Mouse (Mus musculus) limb, embryonic 15.5 days (tissue): ENCODE results near the gene Frmd7. TPM values are rescaled to one million over a fixed set of nuclear protein-coding genes. Genes with fewer than 3 reads are reported as not detected.

ENCODE experiments used
- ATAC-seq: fragments of 200-750 bp; cut with Nextera tagmentation; 2 replicates; pipeline ENCODE4 v1.8.0; 2017; ENCODE audit warnings: low read depth, moderate TSS enrichment; ENCODE audit not compliant: insufficient number of reproducible peaks, low FRiP score, low TSS enrichment
- H3K27ac ChIP-seq: fragments of 300-500 bp; sonication (generic); 2 replicates; pipeline ENCODE4 v1.5.1; 2015; ENCODE audit warnings: moderate library complexity, mild to moderate bottlenecking, inconsistent platforms
- H3K27me3 ChIP-seq: fragments of 300-500 bp; sonication (generic); 2 replicates; pipeline ENCODE4 v1.6.1; 2015; ENCODE audit warnings: inconsistent platforms
- H3K36me3 ChIP-seq: fragments of 300-500 bp; sonication (generic); 2 replicates; pipeline ENCODE4 v1.6.1; 2015; ENCODE audit warnings: inconsistent platforms
- H3K4me1 ChIP-seq: fragments of 300-500 bp; sonication (generic); 2 replicates; pipeline ENCODE4 v1.6.1; 2015; ENCODE audit warnings: inconsistent platforms
- H3K4me2 ChIP-seq: fragments of 300-500 bp; sonication (generic); 2 replicates; pipeline ENCODE4 v1.6.1; 2015; ENCODE audit warnings: mild to moderate bottlenecking, inconsistent platforms
- H3K4me3 ChIP-seq: fragments of 300-500 bp; sonication (generic); 2 replicates; pipeline ENCODE4 v1.5.1; 2015; ENCODE audit warnings: mild to moderate bottlenecking, inconsistent platforms
- H3K9ac ChIP-seq: fragments of 300-500 bp; sonication (generic); 2 replicates; pipeline ENCODE4 v1.6.1; 2015; ENCODE audit warnings: inconsistent platforms
- H3K9me3 ChIP-seq: fragments of 300-500 bp; sonication (generic); 2 replicates; pipeline ENCODE4 v1.6.1; 2016; ENCODE audit warnings: inconsistent platforms
- WGBS: fragments of 180-500 bp; shearing (Covaris S2); methylation state at CpG from one replicate; pipeline ENCODE4 v1.1.7; 2015; 5-methylcytosine and 5-hydroxymethylcytosine counted together
- polyA plus RNA-seq: library from polyadenylated mRNA; unstranded; fragments of >200 nt; fragmentation: Nextera tagmentation; extraction: Ambion mirVana; gene quantifications from 2 replicates; pipeline ENCODE4 v1.2.1, GENCODE M21; 2015

Gene Frmd7
- 0.12 TPM in 1 of 2 replicates, not detected in the other for polyA plus RNA-seq

- no peak within 1 kb of the TSS for H3K9ac ChIP-seq
- no peak for ATAC-seq
- H3K4me1 ChIP-seq = no peaks in the 10 kb centered on the region
- no peak within 1 kb of the TSS for H3K4me3 ChIP-seq
- no peaks in the 10 kb centered on the region for H3K36me3 ChIP-seq
- 66% methylated on average over 14 of the region's 14 CpGs for WGBS
- H3K4me2 ChIP-seq = no peak within 1 kb of the TSS
- H3K9me3 ChIP-seq = no peaks in the 10 kb centered on the region
- H3K27me3 ChIP-seq = no peaks in the 10 kb centered on the region
- H3K27ac ChIP-seq = no peak within 1 kb of the TSS
Observed at GRCm38 (mm10) chrX:50942610-50943009, at the start of gene Frmd7. Frmd7 (minus strand) TSS chrX:50942710.

- H3K4me1 ChIP-seq = no peaks in the 10 kb centered on the region
- ATAC-seq = no peak
- WGBS = 80% methylated on average over 5 of the region's 5 CpGs
Observed at GRCm38 (mm10) chrX:50991324-50991723, 48.8 kb upstream of the Frmd7 start.

GRCm38 (mm10) chrX:50989940-50990339, 47.4 kb upstream of the Frmd7 start:
- Histone ChIP-seq H3K4me2 (no peak overlapping the region), H3K4me3 (no peak overlapping the region), H3K27ac (no peak overlapping the region), H3K4me1 (no peaks in the 10 kb centered on the region), H3K9ac (no peak overlapping the region), H3K9me3 (no peaks in the 10 kb centered on the region), H3K36me3 (no peaks in the 10 kb centered on the region), H3K27me3 (no peaks in the 10 kb centered on the region)
- WGBS = 85% methylated on average over 6 of the region's 6 CpGs
- no peak for ATAC-seq

More at GRCm38 (mm10) chrX:50991324-50991723, 48.8 kb upstream of the Frmd7 start:
- H3K4me2 ChIP-seq = no peak overlapping the region
- H3K27ac ChIP-seq = 0 out of 2 replicates have a peak overlapping the region, but pooled peaks have one; percentile 22
- no peak overlapping the region for H3K4me3 ChIP-seq
- H3K36me3 ChIP-seq = no peaks in the 10 kb centered on the region
- H3K27me3 ChIP-seq = no peaks in the 10 kb centered on the region
- no peaks in the 10 kb centered on the region for H3K9me3 ChIP-seq
- no peak overlapping the region for H3K9ac ChIP-seq

DNA sequence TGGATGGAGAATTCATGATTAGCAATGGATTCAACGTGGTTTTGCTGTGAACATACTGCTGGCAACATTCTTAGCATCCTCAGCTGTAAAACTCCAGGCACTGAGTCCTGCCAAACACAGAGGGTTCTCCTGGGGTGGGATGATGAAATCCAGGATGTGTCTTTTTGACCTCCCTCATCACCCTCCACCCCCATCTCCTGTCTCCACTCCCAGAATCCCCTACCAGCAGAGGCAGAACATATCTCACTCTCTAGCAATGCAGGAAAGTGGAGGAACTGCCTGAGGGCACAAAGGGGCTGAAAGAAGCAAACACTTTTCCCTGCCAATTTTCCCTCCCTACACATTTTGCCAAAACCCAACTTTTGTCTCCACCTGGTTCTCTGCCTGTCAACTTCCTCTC, 46.1 kb upstream of the Frmd7 start:
- 32% methylated on average over 1 of the region's 1 CpGs for WGBS
- no peaks in the 10 kb centered on the region for H3K4me1 ChIP-seq
- H3K27me3 ChIP-seq = no peaks in the 10 kb centered on the region
- H3K9me3 ChIP-seq = no peaks in the 10 kb centered on the region
- no peak overlapping the region for H3K9ac ChIP-seq
- H3K36me3 ChIP-seq = no peaks in the 10 kb centered on the region
- H3K27ac ChIP-seq = no peak overlapping the region
- ATAC-seq = no peak
- no peak overlapping the region for H3K4me3 ChIP-seq
- no peak overlapping the region for H3K4me2 ChIP-seq

DNA sequence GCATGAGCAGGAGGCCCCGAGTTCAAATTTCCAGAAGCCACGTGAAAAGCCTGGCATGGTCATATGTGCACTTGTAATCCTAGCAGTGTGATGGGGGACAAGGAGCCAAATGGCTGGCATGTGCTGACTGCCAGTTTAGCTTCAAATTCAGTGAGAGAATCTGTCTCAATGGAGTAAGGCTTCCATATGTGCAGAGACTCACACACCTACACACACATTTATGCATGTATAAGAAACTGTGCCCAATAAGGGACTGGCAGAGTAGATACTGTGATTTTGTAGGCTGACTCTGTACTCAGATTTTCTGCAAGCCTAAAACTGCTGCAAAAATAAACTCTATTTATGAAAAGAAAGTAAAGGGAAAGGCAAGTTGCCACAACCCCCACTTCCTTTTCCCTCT, 35.9 kb upstream of the Frmd7 start:
- H3K27me3 ChIP-seq = no peaks in the 10 kb centered on the region
- no peak overlapping the region for H3K27ac ChIP-seq
- H3K9me3 ChIP-seq = no peaks in the 10 kb centered on the region
- H3K36me3 ChIP-seq = no peaks in the 10 kb centered on the region
- H3K4me2 ChIP-seq = no peak overlapping the region
- 64% methylated on average over 2 of the region's 2 CpGs for WGBS
- ATAC-seq = no peak
- H3K4me3 ChIP-seq = no peak overlapping the region
- no peaks in the 10 kb centered on the region for H3K4me1 ChIP-seq
- no peak overlapping the region for H3K9ac ChIP-seq

DNA sequence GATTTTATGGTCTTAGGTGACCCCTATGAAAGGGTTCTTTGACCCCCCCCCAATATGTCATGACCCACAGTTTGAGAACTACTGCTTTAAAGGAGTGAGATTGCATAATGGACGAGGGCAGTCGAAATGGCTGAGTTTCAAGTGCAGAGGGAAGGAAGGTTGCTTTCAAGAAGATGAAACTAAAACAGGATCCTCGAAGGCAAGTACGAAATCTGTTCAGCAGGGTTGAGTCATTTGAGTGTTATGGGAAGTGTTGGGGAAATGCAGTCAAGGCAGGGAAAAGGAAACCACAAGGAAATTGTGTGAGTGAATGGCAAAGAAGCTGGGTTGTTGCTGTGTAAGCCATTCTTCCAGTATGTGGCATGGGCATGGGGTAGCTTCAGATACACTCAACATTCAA, 29.6 kb upstream of the Frmd7 start:
- H3K27me3 ChIP-seq = no peaks in the 10 kb centered on the region
- no peaks in the 10 kb centered on the region for H3K4me1 ChIP-seq
- no peaks in the 10 kb centered on the region for H3K36me3 ChIP-seq
- H3K27ac ChIP-seq = no peak overlapping the region
- no peak overlapping the region for H3K4me3 ChIP-seq
- WGBS = 85% methylated on average over 4 of the region's 4 CpGs
- H3K4me2 ChIP-seq = no peak overlapping the region
- H3K9me3 ChIP-seq = no peaks in the 10 kb centered on the region
- ATAC-seq = no peak
- H3K9ac ChIP-seq = no peak overlapping the region

- WGBS = 83% methylated on average over 5 of the region's 5 CpGs
Observed at GRCm38 (mm10) chrX:50969907-50970306, 27.4 kb upstream of the Frmd7 start.

GRCm38 (mm10) chrX:50968157-50968932, 25.8 kb upstream of the Frmd7 start:
- H3K4me1 ChIP-seq = no peaks in the 10 kb centered on the region
- no peak overlapping the region for H3K9ac ChIP-seq
- no peak for ATAC-seq
- no peak overlapping the region for H3K4me2 ChIP-seq
- H3K27ac ChIP-seq = peak overlapping the region; percentile 57; the same call in 1 of the 2 replicates
- 50% methylated on average over 10 of the region's 10 CpGs for WGBS
- no peak overlapping the region for H3K4me3 ChIP-seq
- H3K27me3 ChIP-seq = no peaks in the 10 kb centered on the region
- H3K36me3 ChIP-seq = no peaks in the 10 kb centered on the region
- H3K9me3 ChIP-seq = no peaks in the 10 kb centered on the region

More at GRCm38 (mm10) chrX:50969907-50970306, 27.4 kb upstream of the Frmd7 start:
- Histone ChIP-seq H3K4me2 (no peak overlapping the region), H3K27ac (no peak overlapping the region), H3K9me3 (no peaks in the 10 kb centered on the region), H3K9ac (no peak overlapping the region), H3K36me3 (no peaks in the 10 kb centered on the region), H3K4me1 (no peaks in the 10 kb centered on the region), H3K27me3 (no peaks in the 10 kb centered on the region), H3K4me3 (no peak overlapping the region)
- no peak for ATAC-seq

GRCm38 (mm10) chrX:50965157-50965556, 22.6 kb upstream of the Frmd7 start:
- WGBS = 74% methylated on average over 3 of the region's 3 CpGs
- H3K27ac ChIP-seq = no peak overlapping the region
- H3K9me3 ChIP-seq = no peaks in the 10 kb centered on the region
- no peak overlapping the region for H3K4me3 ChIP-seq
- no peak for ATAC-seq
- H3K27me3 ChIP-seq = no peaks in the 10 kb centered on the region; the same call in 1 of the 2 replicates
- H3K36me3 ChIP-seq = no peaks in the 10 kb centered on the region
- no peak overlapping the region for H3K4me2 ChIP-seq
- H3K9ac ChIP-seq = no peak overlapping the region
- H3K4me1 ChIP-seq = no peaks in the 10 kb centered on the region

- WGBS = 61% methylated on average over 6 of the region's 6 CpGs
- Histone ChIP-seq H3K27me3 (no peaks in the 10 kb centered on the region; the same call in 1 of the 2 replicates), H3K9ac (no peak overlapping the region), H3K27ac (no peak overlapping the region), H3K36me3 (no peaks in the 10 kb centered on the region), H3K9me3 (no peaks in the 10 kb centered on the region), H3K4me2 (no peak overlapping the region), H3K4me1 (no peaks in the 10 kb centered on the region), H3K4me3 (no peak overlapping the region)
- ATAC-seq = no peak
Observed at GRCm38 (mm10) chrX:50962955-50963354, 20.4 kb upstream of the Frmd7 start.

GRCm38 (mm10) chrX:50948633-50949032, 6.1 kb upstream of the Frmd7 start:
- Histone ChIP-seq H3K27ac (peak overlapping the region; percentile 27; the same call in 1 of the 2 replicates), H3K27me3 (no peaks in the 10 kb centered on the region), H3K9me3 (no peaks in the 10 kb centered on the region), H3K4me1 (peaks cover 3% of the 10 kb centered on the region; the same call in 1 of the 2 replicates), H3K4me2 (no peak overlapping the region), H3K9ac (no peak overlapping the region), H3K36me3 (no peaks in the 10 kb centered on the region), H3K4me3 (no peak overlapping the region)
- 22% methylated on average over 2 of the region's 2 CpGs for WGBS
- no peak for ATAC-seq

GRCm38 (mm10) chrX:50948116-50948515, 5.6 kb upstream of the Frmd7 start:
- no peak overlapping the region for H3K4me2 ChIP-seq
- 76% methylated on average over 4 of the region's 4 CpGs for WGBS
- H3K9ac ChIP-seq = no peak overlapping the region
- no peaks in the 10 kb centered on the region for H3K27me3 ChIP-seq
- H3K36me3 ChIP-seq = no peaks in the 10 kb centered on the region
- H3K4me1 ChIP-seq = peaks cover 3% of the 10 kb centered on the region; the same call in 1 of the 2 replicates
- no peak for ATAC-seq
- H3K27ac ChIP-seq = peak overlapping the region; percentile 27; the same call in 1 of the 2 replicates
- H3K9me3 ChIP-seq = no peaks in the 10 kb centered on the region
- H3K4me3 ChIP-seq = no peak overlapping the region
